Mouse (Mus musculus) liver, postnatal 0 days (tissue): Measurements from ENCODE around the gene Marc2.

ENCODE experiments used
- CTCF ChIP-seq: sonication (generic); IDR thresholded peaks from 2 replicates; pipeline ENCODE4 v1.5.1; 2016; ENCODE audit warnings: antibody characterized with exemption, low read depth
- EP300 ChIP-seq: IDR thresholded peaks from 2 replicates; pipeline ENCODE4 v1.6.1; 2016; ENCODE audit warnings: antibody characterized with exemption, low read depth, mild to moderate bottlenecking

- TF ChIP-seq CTCF (no peak), EP300 (no peak)
Measured at GRCm38 (mm10) chr1:184845111-184846071, 860 bp downstream of the Marc2 start.
